Mouse (Mus musculus): ENCODE measurements around the gene Ppp1r2.

- no peak for TF ChIP-seq POLR2A (IDR thresholded peaks at IDR 0.05; ENCODE audit: extremely low read depth, insufficient read depth, low read length)
- no peak for TF ChIP-seq CTCF (IDR thresholded peaks at IDR 0.05; ENCODE audit: low read depth, low read length)
Observed at GRCm38 (mm10) chr16:31238281-31238680, 36.8 kb downstream of the Ppp1r2 start.
